Mouse (Mus musculus): ENCODE measurements around the gene Gpank1.

DNA sequence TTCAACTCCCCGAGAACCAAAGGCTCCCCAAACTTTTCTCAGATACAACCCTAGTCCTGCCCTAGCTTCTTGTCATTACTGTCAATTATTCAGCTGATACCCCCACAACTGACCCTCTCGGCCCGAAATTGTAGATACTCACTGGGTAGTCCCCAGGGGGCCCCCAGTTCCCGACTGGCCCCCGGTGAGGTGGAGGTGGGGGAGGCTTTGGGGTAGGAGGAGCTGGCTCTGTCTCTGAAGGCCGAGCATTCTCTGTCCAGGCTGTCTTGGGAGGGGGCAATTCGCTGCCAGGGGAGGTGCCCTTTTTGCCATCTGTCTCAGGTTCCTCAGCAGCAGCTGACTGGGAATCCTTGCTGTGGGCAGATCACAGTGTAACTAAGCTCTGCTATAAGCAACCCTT lies 38.4 kb downstream of the Gpank1 start:
- TF ChIP-seq CTCF (conservative IDR thresholded peaks at IDR 0.05; ENCODE audit: low read length) (no peak), POU5F1 (IDR thresholded peaks at IDR 0.05; ENCODE audit: borderline replicate concordance, low read length) (no peak)
